Mouse (Mus musculus): ENCODE measurements around the gene Casp4.
A peak's percentile ranks its signal among the peaks of the same experiment; 100 is the strongest.

Casp4 gene

GRCm38 (mm10) chr9:5308561-5308960 lies at the start of gene Casp4:
Casp4 (plus strand) TSS chr9:5308828.
- DNase-seq (ENCODE audit: low spot score), result no peak

GRCm38 (mm10) chr9:5263951-5264475 lies 44.6 kb upstream of the Casp4 start:
- DNase-seq (ENCODE audit: low spot score), result no peak

GRCm38 (mm10) chr9:5270274-5270673 lies 38.4 kb upstream of the Casp4 start:
- no peak for DNase-seq (ENCODE audit: low spot score)

- DNase-seq (ENCODE audit: low spot score), result no peak
Measured at GRCm38 (mm10) chr9:5270884-5271283, 37.7 kb upstream of the Casp4 start.

- DNase-seq (ENCODE audit: low spot score), result no peak
Measured at GRCm38 (mm10) chr9:5271334-5271845, 37.2 kb upstream of the Casp4 start.

- no peak for DNase-seq (ENCODE audit: low spot score)
Measured at GRCm38 (mm10) chr9:5286071-5286470, 22.6 kb upstream of the Casp4 start.

- no peak for DNase-seq (ENCODE audit: low spot score)
Measured at GRCm38 (mm10) chr9:5286597-5286996, 22.0 kb upstream of the Casp4 start.

GRCm38 (mm10) chr9:5296354-5297237 lies 12.0 kb upstream of the Casp4 start:
- no peak for DNase-seq (ENCODE audit: low spot score)

- no peak for DNase-seq (ENCODE audit: low spot score)
Measured at GRCm38 (mm10) chr9:5298329-5299131, 10.1 kb upstream of the Casp4 start, which contains the start of gene Casp1. Casp1 (plus strand) TSS chr9:5298517.

GRCm38 (mm10) chr9:5299132-5299381 lies 9.6 kb upstream of the Casp4 start:
- no peak for DNase-seq (ENCODE audit: low spot score)

- no peak for DNase-seq (ENCODE audit: low spot score)
Measured at GRCm38 (mm10) chr9:5310112-5310511, 1.5 kb downstream of the Casp4 start.

GRCm38 (mm10) chr9:5311435-5311834 lies 2.8 kb downstream of the Casp4 start:
- DNase-seq (ENCODE audit: low spot score), result no peak

GRCm38 (mm10) chr9:5328204-5328603 lies 19.6 kb downstream of the Casp4 start:
- DNase-seq (ENCODE audit: low spot score), result no peak

- DNase-seq (ENCODE audit: low spot score), result no peak
Measured at GRCm38 (mm10) chr9:5332441-5332840, 23.8 kb downstream of the Casp4 start.

GRCm38 (mm10) chr9:5333422-5333821 lies 24.8 kb downstream of the Casp4 start:
- DNase-seq (ENCODE audit: low spot score), result no peak

- DNase-seq (ENCODE audit: low spot score), result no peak
Measured at GRCm38 (mm10) chr9:5343092-5343491, 34.5 kb downstream of the Casp4 start.

- DNase-seq (ENCODE audit: low spot score), result no peak
Measured at GRCm38 (mm10) chr9:5344090-5344489, 35.5 kb downstream of the Casp4 start.

GRCm38 (mm10) chr9:5345291-5345898 lies 36.8 kb downstream of the Casp4 start, which contains the start of gene Casp12:
Casp12 (plus strand) TSS chr9:5345430.
- peak; percentile 11 for DNase-seq (ENCODE audit: low spot score)

- DNase-seq (ENCODE audit: low spot score), result no peak
Measured at GRCm38 (mm10) chr9:5347381-5347780, 38.8 kb downstream of the Casp4 start.

- no peak for DNase-seq (ENCODE audit: low spot score)
Measured at GRCm38 (mm10) chr9:5353673-5354072, 45.0 kb downstream of the Casp4 start.

GRCm38 (mm10) chr9:5356801-5357200 lies 48.2 kb downstream of the Casp4 start:
- peak; percentile 21 for DNase-seq (ENCODE audit: low spot score)

Data from urinary bladder, postnatal 25 days (tissue).